Mouse (Mus musculus) kidney, adult 2 months (tissue): ENCODE results near the gene Znrf4.

Experiments used
- CTCF ChIP-seq: fragments of 200-500 bp; conservative IDR thresholded peaks from 2 replicates; pipeline ENCODE4 v1.5.1; 2011; ENCODE audit warnings: low read depth, mild to moderate bottlenecking, control low read depth, low read length, moderate library complexity, mixed read lengths; ENCODE audit not compliant: insufficient read depth, insufficient read length
- POLR2A ChIP-seq: fragments of 200-500 bp; IDR thresholded peaks from one replicate; pipeline ENCODE4 v1.6.1; 2011; ENCODE audit warnings: low read depth, low read length, control low read depth

DNA sequence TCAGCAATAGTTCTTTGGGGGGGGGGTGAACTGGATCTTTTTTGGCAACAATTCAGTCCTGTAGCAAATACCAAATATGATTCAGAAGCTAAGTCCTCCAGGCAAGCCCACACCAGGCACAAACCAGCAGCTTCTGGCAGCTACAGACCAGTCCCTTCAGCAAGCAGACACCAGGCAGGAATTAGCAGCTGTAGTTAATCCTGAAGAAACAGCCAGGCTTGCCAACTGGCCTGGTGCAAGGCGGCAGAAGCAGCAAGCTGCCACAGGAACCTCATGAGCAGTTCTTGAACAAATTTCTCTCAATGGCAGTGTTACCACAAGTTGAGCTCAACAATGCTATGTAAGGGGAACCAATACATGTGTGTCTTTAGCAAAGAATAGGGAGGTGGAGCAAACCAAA, 10.5 kb upstream of the Znrf4 start:
- TF ChIP-seq CTCF (no peak), POLR2A (no peak)
